Mouse (Mus musculus) kidney, adult 2 months (tissue): ENCODE results near the gene Synj1. TPM values are rescaled to one million over a fixed set of nuclear protein-coding genes. Genes with fewer than 3 reads are reported as not detected.
A peak's percentile ranks its signal among the peaks of the same experiment; 100 is the strongest.

Experiments
- DNase-seq: peaks from one replicate; pipeline ENCODE4 v3.0.0; 2021
- H3K27ac ChIP-seq: fragments of 200-500 bp; 2 replicates; pipeline ENCODE4 v1.5.1; 2012; ENCODE audit warnings: low read depth, low read length, control low read depth, inconsistent platforms; ENCODE audit not compliant: insufficient read depth
- H3K27me3 ChIP-seq: fragments of 200-500 bp; replicated peaks from 2 replicates; pipeline ENCODE4 v1.6.1; 2012; ENCODE audit warnings: mild to moderate bottlenecking, moderate library complexity, low read length, inconsistent platforms; ENCODE audit not compliant: control insufficient read depth, insufficient read depth
- H3K36me3 ChIP-seq: fragments of 200-500 bp; 2 replicates; pipeline ENCODE4 v1.6.1; 2012; ENCODE audit warnings: mild to moderate bottlenecking, moderate library complexity, low read length, inconsistent platforms; ENCODE audit not compliant: control insufficient read depth, insufficient read depth
- H3K4me1 ChIP-seq: fragments of 200-500 bp; 2 replicates; pipeline ENCODE4 v1.6.1; 2011; ENCODE audit warnings: low read length; ENCODE audit not compliant: control insufficient read depth, insufficient read depth
- H3K4me3 ChIP-seq: fragments of 200-500 bp; 2 replicates; pipeline ENCODE4 v1.5.1; 2011; ENCODE audit warnings: mild to moderate bottlenecking, low read depth, low read length, control low read depth; ENCODE audit not compliant: insufficient read depth
- CTCF ChIP-seq: fragments of 200-500 bp; conservative IDR thresholded peaks from 2 replicates; pipeline ENCODE4 v1.5.1; 2011; ENCODE audit warnings: low read depth, mild to moderate bottlenecking, control low read depth, low read length, moderate library complexity, mixed read lengths; ENCODE audit not compliant: insufficient read depth, insufficient read length
- POLR2A ChIP-seq: fragments of 200-500 bp; IDR thresholded peaks from one replicate; pipeline ENCODE4 v1.6.1; 2011; ENCODE audit warnings: low read depth, low read length, control low read depth
- WGBS: fragments of 180-500 bp; shearing (Covaris S2); methylation state at CpG from one replicate; pipeline ENCODE4 v1.1.7; 2018; 5-methylcytosine and 5-hydroxymethylcytosine counted together
- polyA plus RNA-seq: library from polyadenylated mRNA; depleted of rRNA; stranded (reverse); fragments of >200 nt; gene quantifications from 2 replicates; pipeline ENCODE4 v1.2.3, GENCODE M21; 2012

Synj1 gene
- polyA plus RNA-seq, 1 experiment = 24.8 TPM

- Histone ChIP-seq H3K27ac (no peak overlapping the region), H3K27me3 (no peaks in the 10 kb centered on the region), H3K4me1 (no peaks in the 10 kb centered on the region), H3K36me3 (0 out of 2 replicates have a peak, but pooled peaks cover 1% of the 10 kb centered on the region), H3K4me3 (no peak overlapping the region)
- WGBS = 73% methylated on average over 17 of the region's 17 CpGs
- DNase-seq = no peak
- no peak for TF ChIP-seq POLR2A
- no peak for TF ChIP-seq CTCF
These were observed 60.6 kb downstream of the Synj1 start for GRCm38 (mm10) chr16:90950354-90950963.

DNA sequence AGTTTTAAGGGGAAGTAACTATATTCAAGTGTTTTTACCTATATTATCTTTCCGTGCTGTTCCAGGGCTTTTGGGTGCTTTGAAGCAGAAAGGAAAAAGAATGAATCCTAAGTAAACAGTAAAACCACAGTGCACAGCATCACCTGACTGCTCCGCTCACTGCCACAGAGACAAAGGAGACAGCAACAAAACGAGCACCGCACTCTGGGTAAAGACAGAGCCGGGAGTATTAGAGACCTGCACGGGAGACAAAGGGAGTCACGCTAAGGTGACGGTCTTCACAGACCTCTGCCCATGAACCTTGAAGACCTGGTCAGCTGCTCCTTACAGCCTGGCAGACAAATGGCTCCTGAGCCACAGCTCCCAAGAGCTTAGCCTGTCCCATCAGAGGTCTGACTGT lies 64.1 kb downstream of the Synj1 start:
- no peak for DNase-seq
- no peaks in the 10 kb centered on the region for H3K27me3 ChIP-seq
- WGBS = 64% methylated on average over 8 of the region's 8 CpGs
- H3K4me3 ChIP-seq = no peak overlapping the region
- TF ChIP-seq POLR2A (no peak), CTCF (no peak)
- no peak overlapping the region for H3K27ac ChIP-seq
- no peaks in the 10 kb centered on the region for H3K4me1 ChIP-seq
- peaks cover 3% of the 10 kb centered on the region; the same call in 1 of the 2 replicates for H3K36me3 ChIP-seq

- 90% methylated on average over 7 of the region's 7 CpGs for WGBS
- Histone ChIP-seq H3K4me1 (no peaks in the 10 kb centered on the region), H3K27me3 (no peaks in the 10 kb centered on the region), H3K36me3 (peaks cover 1% of the 10 kb centered on the region), H3K4me3 (no peak overlapping the region), H3K27ac (no peak overlapping the region)
- DNase-seq = no peak
- no peak for TF ChIP-seq POLR2A
- no peak for TF ChIP-seq CTCF
These were observed 69.9 kb downstream of the Synj1 start for GRCm38 (mm10) chr16:90941246-90941645.

- H3K27me3 ChIP-seq = no peaks in the 10 kb centered on the region
- DNase-seq = peak; percentile 97
- TF ChIP-seq POLR2A = peak; percentile 41
- TF ChIP-seq CTCF = no peak
- H3K36me3 ChIP-seq = no peaks in the 10 kb centered on the region; the same call in 1 of the 2 replicates
- H3K27ac ChIP-seq = peak within 1 kb of the TSS; percentile 73
- H3K4me1 ChIP-seq = no peaks in the 10 kb centered on the region
- WGBS = under 1% methylated on average over 56 of the region's 56 CpGs
- peak within 1 kb of the TSS; percentile 85 for H3K4me3 ChIP-seq
These were observed 76.3 kb downstream of the Synj1 start, which contains the start of gene Cfap298 for GRCm38 (mm10) chr16:90934687-90935328. TSS of gene Cfap298 (minus strand) at chr16:90935114.

- Histone ChIP-seq H3K27me3 (no peaks in the 10 kb centered on the region), H3K4me1 (no peaks in the 10 kb centered on the region), H3K27ac (peak overlapping the region; percentile 73), H3K4me3 (peak overlapping the region; percentile 85), H3K36me3 (no peaks in the 10 kb centered on the region; the same call in 1 of the 2 replicates)
- TF ChIP-seq CTCF (no peak), POLR2A (peak; percentile 14)
- DNase-seq = peak; percentile 76
- WGBS = under 1% methylated on average over 38 of the region's 38 CpGs
These were observed 76.9 kb downstream of the Synj1 start for GRCm38 (mm10) chr16:90934193-90934686.

DNA sequence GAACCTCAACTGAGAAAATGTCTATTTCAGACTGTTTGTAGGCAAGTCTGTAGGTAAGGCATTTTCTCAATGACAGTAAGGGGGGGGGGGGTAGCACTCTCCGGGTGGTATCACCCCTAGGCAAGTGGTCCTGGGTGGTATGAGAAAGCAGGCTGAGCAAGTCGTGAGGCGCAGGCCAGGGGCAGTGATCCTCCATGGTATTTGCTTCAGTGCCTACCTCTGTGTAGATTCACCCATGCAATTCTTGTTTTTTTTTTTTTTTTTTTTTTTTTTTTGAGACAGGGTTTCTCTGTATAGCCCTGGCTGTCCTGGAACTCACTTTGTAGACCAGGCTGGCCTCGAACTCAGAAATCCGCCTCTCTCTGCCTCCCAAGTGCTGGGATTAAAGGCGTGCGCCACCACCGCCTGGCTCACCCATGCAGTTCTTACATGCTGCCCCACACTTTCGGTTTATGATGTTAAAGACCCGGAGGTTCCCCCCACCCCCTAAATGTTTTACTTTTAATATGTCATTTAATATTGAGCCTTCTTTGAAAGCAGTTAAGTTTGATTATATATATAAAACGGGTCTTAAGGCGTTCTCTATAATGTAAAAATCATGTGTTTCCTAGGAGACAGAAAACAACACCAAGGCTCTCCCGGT lies 77.5 kb downstream of the Synj1 start:
- WGBS = 23% methylated on average over 13 of the region's 13 CpGs
- Histone ChIP-seq H3K4me1 (no peaks in the 10 kb centered on the region), H3K27ac (no peak overlapping the region), H3K4me3 (peak overlapping the region; percentile 85), H3K27me3 (no peaks in the 10 kb centered on the region), H3K36me3 (no peaks in the 10 kb centered on the region; the same call in 1 of the 2 replicates)
- no peak for DNase-seq
- TF ChIP-seq POLR2A (no peak), CTCF (no peak)

- no peaks in the 10 kb centered on the region for H3K27me3 ChIP-seq
- WGBS = 91% methylated on average over 4 of the region's 4 CpGs
These were observed 83.7 kb downstream of the Synj1 start for GRCm38 (mm10) chr16:90927446-90927845.

More at GRCm38 (mm10) chr16:90927446-90927845, 83.7 kb downstream of the Synj1 start:
- H3K4me1 ChIP-seq = no peaks in the 10 kb centered on the region
- H3K27ac ChIP-seq = no peak overlapping the region
- TF ChIP-seq POLR2A = no peak
- no peak for TF ChIP-seq CTCF
- DNase-seq = no peak
- H3K36me3 ChIP-seq = no peaks in the 10 kb centered on the region; the same call in 1 of the 2 replicates
- H3K4me3 ChIP-seq = no peak overlapping the region
